Mouse (Mus musculus): ENCODE data around the gene Hpgds. TPM values are rescaled to one million over a fixed set of nuclear protein-coding genes. Genes with fewer than 3 reads are reported as not detected.

Hpgds gene
- 1.2 TPM for polyA plus RNA-seq (2017; shearing (Covaris generic))

GRCm38 (mm10) chr6:65144621-65145205 lies at the start of gene Hpgds:
TSS of gene Hpgds (minus strand) at chr6:65144908.

Other genes starting within 250 kb of the Hpgds start
- gene Smarcad1, start 102.3 kb downstream of the Hpgds start, polyA plus RNA-seq (2017; shearing (Covaris generic)), result 45.6 TPM
- not detected for gene C130060K24Rik, start 236.2 kb upstream of the Hpgds start, polyA plus RNA-seq (2017; shearing (Covaris generic))

Data from effector memory CD4-positive, alpha-beta T cell, adult 7 months (primary cell).